Mouse (Mus musculus) heart, embryonic 10.5 days (tissue): ENCODE measurements around the gene Gtf2h1. TPM values are rescaled to one million over a fixed set of nuclear protein-coding genes. Genes with fewer than 3 reads are reported as not detected.

Experiments used
- DNase-seq: peaks from one replicate; pipeline ENCODE4 v3.0.0-alpha.2; 2017; ENCODE audit warnings: low spot score
- H3K27ac ChIP-seq: fragments of 300-500 bp; sonication (generic); 2 replicates; pipeline ENCODE4 v1.5.1; 2016; ENCODE audit warnings: mild to moderate bottlenecking
- H3K27me3 ChIP-seq: fragments of 300-500 bp; sonication (generic); 2 replicates; pipeline ENCODE4 v1.6.1; 2016; ENCODE audit warnings: mild to moderate bottlenecking; ENCODE audit not compliant: poor library complexity, insufficient read depth, severe bottlenecking
- H3K36me3 ChIP-seq: fragments of 300-500 bp; sonication (generic); 2 replicates; pipeline ENCODE4 v1.6.1; 2016; ENCODE audit warnings: mild to moderate bottlenecking, moderate library complexity
- H3K4me1 ChIP-seq: fragments of 300-500 bp; sonication (generic); 2 replicates; pipeline ENCODE4 v1.6.1; 2016; ENCODE audit warnings: mild to moderate bottlenecking
- H3K4me3 ChIP-seq: fragments of 300-500 bp; sonication (generic); 2 replicates; pipeline ENCODE4 v1.5.1; 2016; ENCODE audit warnings: mild to moderate bottlenecking, moderate library complexity
- H3K9me3 ChIP-seq: fragments of 300-500 bp; sonication (generic); 2 replicates; pipeline ENCODE4 v1.6.1; 2016; ENCODE audit warnings: mild to moderate bottlenecking, moderate library complexity
- WGBS: fragments of 180-500 bp; shearing (Covaris S2); methylation state at CpG from one replicate; pipeline ENCODE4 v1.1.7; 2016; 5-methylcytosine and 5-hydroxymethylcytosine counted together
- polyA plus RNA-seq: library from polyadenylated mRNA; unstranded; fragments of >200 nt; fragmentation: Nextera tagmentation; extraction: Ambion mirVana; gene quantifications from 2 replicates; pipeline ENCODE4 v1.2.1, GENCODE M21; 2016

The Gtf2h1 gene
- polyA plus RNA-seq, 1 experiment from 2014 or later, result 45.1 TPM

DNA sequence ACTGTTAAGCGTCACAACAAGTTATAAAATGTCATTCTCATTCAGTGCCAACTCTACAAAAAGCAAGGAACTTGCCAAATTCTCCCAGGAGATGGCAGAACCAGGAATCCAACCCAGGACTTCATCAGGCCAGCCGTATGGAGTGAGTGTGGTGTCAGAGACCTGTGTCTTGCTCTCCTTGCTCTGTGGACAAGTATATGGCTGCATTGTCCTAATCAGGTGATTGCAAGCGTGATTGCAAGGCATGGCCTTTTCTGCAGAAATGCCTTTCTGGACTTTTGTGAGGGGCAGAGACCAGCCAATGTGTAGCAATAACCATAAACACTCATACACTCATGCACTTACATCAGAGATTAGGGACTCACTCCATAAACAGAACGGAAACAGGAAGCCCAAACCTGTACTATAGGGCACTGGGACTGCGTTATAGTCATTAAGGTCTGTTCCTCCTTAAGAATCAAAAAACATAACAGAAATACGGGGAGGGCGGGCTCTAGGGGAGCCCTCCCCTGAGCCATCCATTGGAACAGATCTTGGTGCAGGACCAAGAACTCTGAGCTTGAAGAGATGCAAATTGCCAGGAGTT lies 37.9 kb downstream of the Gtf2h1 start:
- Histone ChIP-seq H3K4me3 (no peak overlapping the region), H3K9me3 (no peaks in the 10 kb centered on the region), H3K27ac (0 out of 2 replicates have a peak overlapping the region, but pooled peaks have one; percentile 36), H3K27me3 (no peaks in the 10 kb centered on the region), H3K4me1 (peaks cover 68% of the 10 kb centered on the region), H3K36me3 (no peaks in the 10 kb centered on the region)
- WGBS, result 81% methylated on average over 7 of the region's 7 CpGs
- no peak for DNase-seq

GRCm38 (mm10) chr7:46834994-46835610 lies 39.2 kb downstream of the Gtf2h1 start:
- no peaks in the 10 kb centered on the region for H3K9me3 ChIP-seq
- no peaks in the 10 kb centered on the region for H3K36me3 ChIP-seq
- 34% methylated on average over 14 of the region's 14 CpGs for WGBS
- H3K27ac ChIP-seq, result no peak overlapping the region
- peaks cover 78% of the 10 kb centered on the region for H3K4me1 ChIP-seq
- H3K27me3 ChIP-seq, result no peaks in the 10 kb centered on the region
- DNase-seq, result no peak
- H3K4me3 ChIP-seq, result no peak overlapping the region

DNA sequence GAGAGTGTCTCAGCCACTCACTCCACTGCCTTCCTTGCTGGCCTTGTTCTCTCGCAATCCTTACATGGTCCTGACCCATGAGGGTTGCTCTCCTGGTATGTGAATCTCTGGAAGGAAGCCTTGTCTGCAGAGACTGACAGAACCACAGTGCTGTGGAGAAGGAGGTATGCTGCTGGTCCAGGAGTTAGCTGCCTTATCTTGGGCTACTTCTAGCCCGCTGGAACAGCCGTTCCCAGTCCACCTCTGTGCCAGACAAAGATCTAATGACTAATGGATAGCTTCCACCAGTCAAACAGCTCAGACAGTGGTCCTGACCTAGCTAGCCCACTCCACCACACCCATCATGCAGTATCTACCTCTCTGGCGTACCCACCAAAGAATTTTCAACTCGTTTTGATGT lies 40.5 kb downstream of the Gtf2h1 start:
- no peak overlapping the region for H3K27ac ChIP-seq
- H3K27me3 ChIP-seq, result no peaks in the 10 kb centered on the region
- H3K4me3 ChIP-seq, result no peak overlapping the region
- peak; percentile 71 for DNase-seq
- H3K9me3 ChIP-seq, result no peaks in the 10 kb centered on the region
- peaks cover 77% of the 10 kb centered on the region for H3K4me1 ChIP-seq
- no peaks in the 10 kb centered on the region for H3K36me3 ChIP-seq
- 63% methylated on average over 5 of the region's 5 CpGs for WGBS

DNA sequence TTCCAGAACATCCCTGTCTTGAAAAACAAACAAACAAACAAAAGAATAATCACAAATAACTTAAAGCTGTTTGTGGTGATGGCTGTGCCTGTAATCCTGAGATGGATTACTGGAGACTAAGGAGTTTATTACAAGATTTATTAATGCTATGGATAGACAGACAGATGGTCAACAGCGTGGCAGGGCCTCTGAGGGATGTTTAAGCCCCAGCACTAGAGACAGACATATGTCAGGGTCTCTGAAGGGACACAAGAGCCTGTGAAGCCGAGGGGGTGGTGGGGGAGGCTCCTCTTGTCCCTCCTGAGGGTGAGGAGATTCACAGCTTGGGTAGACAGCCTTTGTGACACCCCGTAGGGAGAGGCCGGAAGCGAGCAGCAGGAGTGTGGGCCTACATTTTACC lies 41.2 kb downstream of the Gtf2h1 start:
- 58% methylated on average over 5 of the region's 5 CpGs for WGBS
- Histone ChIP-seq H3K27me3 (0 out of 2 replicates have a peak, but pooled peaks cover 3% of the 10 kb centered on the region), H3K4me1 (peaks cover 77% of the 10 kb centered on the region), H3K4me3 (no peak overlapping the region), H3K36me3 (no peaks in the 10 kb centered on the region), H3K9me3 (no peaks in the 10 kb centered on the region), H3K27ac (no peak overlapping the region)
- DNase-seq, result no peak

- Histone ChIP-seq H3K27ac (peak overlapping the region; percentile 85), H3K36me3 (no peaks in the 10 kb centered on the region), H3K4me3 (0 out of 2 replicates have a peak overlapping the region, but pooled peaks have one; percentile 15), H3K4me1 (peaks cover 68% of the 10 kb centered on the region), H3K27me3 (peaks cover 13% of the 10 kb centered on the region; the same call in 1 of the 2 replicates), H3K9me3 (no peaks in the 10 kb centered on the region)
- peak; percentile 87 for DNase-seq
- 4% methylated on average over 9 of the region's 9 CpGs for WGBS
Observed at GRCm38 (mm10) chr7:46838104-46838671, 42.3 kb downstream of the Gtf2h1 start.

GRCm38 (mm10) chr7:46838891-46839302 lies 43.0 kb downstream of the Gtf2h1 start:
- DNase-seq, result no peak
- peaks cover 13% of the 10 kb centered on the region; the same call in 1 of the 2 replicates for H3K27me3 ChIP-seq
- H3K27ac ChIP-seq, result peak overlapping the region; percentile 85
- H3K4me3 ChIP-seq, result no peak overlapping the region
- peaks cover 61% of the 10 kb centered on the region for H3K4me1 ChIP-seq
- 10% methylated on average over 8 of the region's 8 CpGs for WGBS
- no peaks in the 10 kb centered on the region for H3K36me3 ChIP-seq
- no peaks in the 10 kb centered on the region for H3K9me3 ChIP-seq

GRCm38 (mm10) chr7:46839446-46839845 lies 43.5 kb downstream of the Gtf2h1 start:
- Histone ChIP-seq H3K4me3 (no peak overlapping the region), H3K9me3 (no peaks in the 10 kb centered on the region), H3K36me3 (no peaks in the 10 kb centered on the region), H3K4me1 (peaks cover 60% of the 10 kb centered on the region), H3K27ac (peak overlapping the region; percentile 85), H3K27me3 (peaks cover 13% of the 10 kb centered on the region; the same call in 1 of the 2 replicates)
- no peak for DNase-seq
- 15% methylated on average over 7 of the region's 7 CpGs for WGBS

DNA sequence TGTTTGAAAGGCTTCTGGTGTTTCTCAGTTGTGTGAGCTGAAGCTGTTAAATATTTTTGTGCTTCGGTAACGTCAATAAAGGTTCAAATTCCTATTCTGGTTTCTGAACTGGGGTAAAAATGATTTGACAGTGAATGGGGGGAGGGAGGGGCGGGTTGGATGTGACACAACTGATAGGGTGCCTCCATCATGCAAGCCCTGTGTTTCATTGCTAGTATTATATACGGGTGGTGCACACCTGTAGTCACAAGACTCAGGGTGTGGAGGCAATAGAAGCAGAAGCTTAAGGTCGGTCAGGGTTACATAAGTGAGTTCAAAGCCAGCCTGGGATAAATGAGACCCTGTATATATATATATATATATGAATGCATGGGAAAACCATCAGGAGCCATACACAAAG lies 44.0 kb downstream of the Gtf2h1 start:
- Histone ChIP-seq H3K27me3 (peaks cover 13% of the 10 kb centered on the region; the same call in 1 of the 2 replicates), H3K36me3 (no peaks in the 10 kb centered on the region), H3K4me3 (no peak overlapping the region), H3K9me3 (no peaks in the 10 kb centered on the region), H3K27ac (peak overlapping the region; percentile 85), H3K4me1 (peaks cover 61% of the 10 kb centered on the region)
- no peak for DNase-seq
- 64% methylated on average over 5 of the region's 5 CpGs for WGBS

DNA sequence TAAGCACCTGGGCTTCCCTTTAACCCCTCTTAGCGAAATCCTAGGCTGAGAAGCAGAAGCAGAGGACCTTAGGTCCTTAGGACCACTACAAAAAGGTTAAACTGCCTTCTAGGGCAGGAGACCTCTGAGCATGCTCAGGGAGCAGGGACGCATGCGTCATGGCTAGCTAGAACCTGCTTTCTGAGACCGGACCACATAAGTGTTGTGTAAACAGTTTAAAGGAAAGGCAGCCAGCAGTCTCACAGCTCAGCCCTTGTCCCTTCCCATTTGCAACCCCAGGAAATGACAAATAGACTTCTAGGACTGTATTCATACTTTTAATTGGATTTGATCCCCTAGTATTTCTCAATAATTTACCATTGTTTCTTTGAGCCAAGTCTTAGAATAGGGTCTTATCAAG lies 44.4 kb downstream of the Gtf2h1 start:
- DNase-seq, result no peak
- Histone ChIP-seq H3K4me3 (no peak overlapping the region), H3K9me3 (no peaks in the 10 kb centered on the region), H3K36me3 (no peaks in the 10 kb centered on the region), H3K27ac (peak overlapping the region; percentile 85; the same call in 1 of the 2 replicates), H3K27me3 (peaks cover 13% of the 10 kb centered on the region; the same call in 1 of the 2 replicates), H3K4me1 (peaks cover 61% of the 10 kb centered on the region)
- 46% methylated on average over 4 of the region's 4 CpGs for WGBS

DNA sequence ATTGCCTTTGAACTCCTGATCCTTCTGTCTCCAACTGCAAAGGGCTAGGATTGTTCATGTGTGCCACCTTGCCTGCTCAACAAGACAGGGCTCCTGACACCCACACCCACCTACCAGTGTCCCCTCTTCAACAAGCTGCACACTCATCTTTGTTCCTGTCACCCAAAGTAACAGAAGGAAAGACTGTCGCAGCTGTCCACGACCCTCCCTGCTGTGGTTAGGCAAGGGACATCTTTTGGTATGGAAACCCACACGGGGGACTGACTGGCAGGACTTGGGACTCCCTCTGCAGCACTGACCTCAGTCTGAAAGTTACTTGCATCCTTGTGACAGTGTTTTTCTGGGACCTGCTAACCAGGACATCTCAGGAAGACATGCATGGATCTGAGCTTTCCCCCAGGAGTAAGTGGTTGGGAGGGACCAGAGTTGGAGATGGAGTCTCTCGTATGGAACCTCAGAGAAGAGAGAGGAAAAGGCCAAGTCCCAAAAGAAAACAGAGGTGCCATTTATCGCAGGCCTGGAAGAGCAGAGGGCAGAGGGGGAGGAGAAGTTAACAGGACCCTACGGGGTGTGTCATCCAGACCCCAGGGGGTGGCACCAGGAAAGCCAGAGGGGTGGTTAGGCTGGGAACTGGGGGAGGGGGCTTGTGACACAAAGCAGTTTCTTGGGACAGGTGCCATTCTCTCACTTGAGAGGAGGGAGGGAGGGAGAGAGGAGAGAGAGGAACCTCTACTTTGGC lies 45.1 kb downstream of the Gtf2h1 start, which contains the start of gene Ldha:
Ldha (plus strand) TSS at position 689 of the 739 bp plus-strand sequence.
- Histone ChIP-seq H3K36me3 (no peaks in the 10 kb centered on the region), H3K27ac (peak within 1 kb of the TSS; percentile 85; the same call in 1 of the 2 replicates), H3K4me1 (peaks cover 58% of the 10 kb centered on the region), H3K9me3 (no peaks in the 10 kb centered on the region), H3K27me3 (peaks cover 13% of the 10 kb centered on the region; the same call in 1 of the 2 replicates), H3K4me3 (no peak within 1 kb of the TSS)
- DNase-seq, result no peak
- WGBS, result 25% methylated on average over 6 of the region's 6 CpGs

GRCm38 (mm10) chr7:46842278-46842677 lies 46.4 kb downstream of the Gtf2h1 start:
- Histone ChIP-seq H3K4me3 (no peak overlapping the region), H3K9me3 (no peaks in the 10 kb centered on the region), H3K27ac (no peak overlapping the region), H3K27me3 (peaks cover 13% of the 10 kb centered on the region; the same call in 1 of the 2 replicates), H3K4me1 (peaks cover 54% of the 10 kb centered on the region), H3K36me3 (0 out of 2 replicates have a peak, but pooled peaks cover 2% of the 10 kb centered on the region)
- 34% methylated on average over 5 of the region's 5 CpGs for WGBS
- DNase-seq, result no peak

DNA sequence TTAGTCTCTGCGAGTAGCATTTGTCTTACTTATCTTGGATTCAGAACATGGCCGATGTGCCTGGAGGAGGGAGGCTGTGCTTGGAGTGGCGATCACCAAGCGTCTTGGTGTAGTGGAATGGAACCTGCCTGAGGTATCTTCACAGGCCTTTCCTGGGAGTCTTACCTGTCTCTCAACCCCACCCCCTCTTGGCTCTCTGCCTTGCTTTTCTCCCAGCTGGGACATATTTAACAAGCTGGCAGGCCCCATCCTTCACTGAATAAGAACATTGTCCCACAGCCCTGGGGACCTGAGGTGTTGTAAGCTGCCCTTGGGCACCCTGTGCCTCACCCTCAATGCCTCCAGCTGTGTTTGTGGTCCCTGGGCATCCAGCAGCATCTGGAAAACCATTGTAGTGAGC lies 47.7 kb downstream of the Gtf2h1 start:
- no peak for DNase-seq
- H3K27me3 ChIP-seq, result peaks cover 13% of the 10 kb centered on the region; the same call in 1 of the 2 replicates
- no peak overlapping the region for H3K27ac ChIP-seq
- H3K9me3 ChIP-seq, result no peaks in the 10 kb centered on the region
- 79% methylated on average over 4 of the region's 4 CpGs for WGBS
- H3K4me3 ChIP-seq, result no peak overlapping the region
- peaks cover 48% of the 10 kb centered on the region for H3K4me1 ChIP-seq
- peaks cover 15% of the 10 kb centered on the region for H3K36me3 ChIP-seq
